Mouse (Mus musculus): ENCODE measurements around the gene Hspa2. TPM values are rescaled to one million over a fixed set of nuclear protein-coding genes. Genes with fewer than 3 reads are reported as not detected.

Gene Hspa2
- polyA plus RNA-seq, 1 experiment from 2014 or later, result 10.4 TPM

GRCm38 (mm10) chr12:76370831-76371571 lies 33.0 kb upstream of the Hspa2 start:
- Histone ChIP-seq H3K9me3 (replicated peaks) (no peaks in the 10 kb centered on the region), H3K4me1 (peaks cover 40% of the 10 kb centered on the region), H3K4me2 (replicated peaks) (peak overlapping the region; percentile 81), H3K9ac (peak overlapping the region; percentile 94), H3K27ac (peak overlapping the region; percentile 99), H3K4me3 (peak overlapping the region; percentile 90), H3K36me3 (no peaks in the 10 kb centered on the region), H3K27me3 (no peaks in the 10 kb centered on the region)
- peak; percentile 43; the same call in 1 of the 2 replicates for ATAC-seq (ENCODE audit: low FRiP score)
- under 1% methylated on average over 55 of the region's 63 CpGs for WGBS

GRCm38 (mm10) chr12:76372046-76372445 lies 31.9 kb upstream of the Hspa2 start:
- H3K9ac ChIP-seq, result peak overlapping the region; percentile 94
- no peaks in the 10 kb centered on the region for H3K27me3 ChIP-seq
- H3K9me3 ChIP-seq (replicated peaks), result no peaks in the 10 kb centered on the region
- H3K4me2 ChIP-seq (replicated peaks), result peak overlapping the region; percentile 81
- peaks cover 37% of the 10 kb centered on the region for H3K4me1 ChIP-seq
- ATAC-seq (ENCODE audit: low FRiP score), result no peak
- H3K36me3 ChIP-seq, result no peaks in the 10 kb centered on the region
- peak overlapping the region; percentile 90 for H3K4me3 ChIP-seq
- WGBS, result 40% methylated on average over 7 of the region's 7 CpGs
- H3K27ac ChIP-seq, result no peak overlapping the region

GRCm38 (mm10) chr12:76372881-76373818 lies 30.8 kb upstream of the Hspa2 start:
- no peak for ATAC-seq (ENCODE audit: low FRiP score)
- Histone ChIP-seq H3K36me3 (no peaks in the 10 kb centered on the region), H3K27ac (no peak overlapping the region), H3K4me3 (no peak overlapping the region), H3K4me2 (replicated peaks) (no peak overlapping the region), H3K27me3 (no peaks in the 10 kb centered on the region), H3K9ac (no peak overlapping the region), H3K4me1 (peaks cover 28% of the 10 kb centered on the region), H3K9me3 (replicated peaks) (no peaks in the 10 kb centered on the region)
- 71% methylated on average over 6 of the region's 7 CpGs for WGBS

GRCm38 (mm10) chr12:76373991-76374390 lies 30.0 kb upstream of the Hspa2 start:
- Histone ChIP-seq H3K4me3 (no peak overlapping the region), H3K9ac (no peak overlapping the region), H3K9me3 (replicated peaks) (no peaks in the 10 kb centered on the region), H3K4me1 (peaks cover 22% of the 10 kb centered on the region), H3K36me3 (no peaks in the 10 kb centered on the region), H3K4me2 (replicated peaks) (no peak overlapping the region), H3K27ac (no peak overlapping the region), H3K27me3 (no peaks in the 10 kb centered on the region)
- ATAC-seq (ENCODE audit: low FRiP score), result no peak
- WGBS, result 59% methylated on average over 6 of the region's 6 CpGs

GRCm38 (mm10) chr12:76374911-76375310 lies 29.1 kb upstream of the Hspa2 start:
- Histone ChIP-seq H3K4me2 (replicated peaks) (no peak overlapping the region), H3K9me3 (replicated peaks) (no peaks in the 10 kb centered on the region), H3K9ac (no peak overlapping the region), H3K27ac (no peak overlapping the region), H3K27me3 (no peaks in the 10 kb centered on the region), H3K4me3 (no peak overlapping the region), H3K4me1 (peaks cover 22% of the 10 kb centered on the region), H3K36me3 (no peaks in the 10 kb centered on the region)
- no peak for ATAC-seq (ENCODE audit: low FRiP score)
- 74% methylated on average over 4 of the region's 4 CpGs for WGBS

GRCm38 (mm10) chr12:76375506-76375905 lies 28.5 kb upstream of the Hspa2 start:
- no peak overlapping the region for H3K9ac ChIP-seq
- no peak overlapping the region for H3K27ac ChIP-seq
- H3K4me1 ChIP-seq, result peaks cover 22% of the 10 kb centered on the region
- H3K27me3 ChIP-seq, result no peaks in the 10 kb centered on the region
- no peaks in the 10 kb centered on the region for H3K9me3 ChIP-seq (replicated peaks)
- no peak overlapping the region for H3K4me2 ChIP-seq (replicated peaks)
- no peak overlapping the region for H3K4me3 ChIP-seq
- ATAC-seq (ENCODE audit: low FRiP score), result no peak
- WGBS, result 86% methylated on average over 3 of the region's 3 CpGs
- no peaks in the 10 kb centered on the region for H3K36me3 ChIP-seq

GRCm38 (mm10) chr12:76376649-76377048 lies 27.3 kb upstream of the Hspa2 start:
- no peak overlapping the region for H3K4me3 ChIP-seq
- no peaks in the 10 kb centered on the region for H3K36me3 ChIP-seq
- no peak overlapping the region for H3K9ac ChIP-seq
- H3K4me1 ChIP-seq, result peaks cover 18% of the 10 kb centered on the region
- no peaks in the 10 kb centered on the region for H3K9me3 ChIP-seq (replicated peaks)
- H3K27me3 ChIP-seq, result no peaks in the 10 kb centered on the region
- H3K4me2 ChIP-seq (replicated peaks), result no peak overlapping the region
- 43% methylated on average over 7 of the region's 7 CpGs for WGBS
- H3K27ac ChIP-seq, result no peak overlapping the region
- no peak for ATAC-seq (ENCODE audit: low FRiP score)

GRCm38 (mm10) chr12:76377059-76377458 lies 26.9 kb upstream of the Hspa2 start:
- Histone ChIP-seq H3K4me3 (no peak overlapping the region), H3K27me3 (no peaks in the 10 kb centered on the region), H3K36me3 (no peaks in the 10 kb centered on the region), H3K27ac (no peak overlapping the region), H3K9me3 (replicated peaks) (no peaks in the 10 kb centered on the region), H3K4me1 (peaks cover 14% of the 10 kb centered on the region), H3K9ac (no peak overlapping the region), H3K4me2 (replicated peaks) (no peak overlapping the region)
- ATAC-seq (ENCODE audit: low FRiP score), result no peak
- WGBS, result 91% methylated on average over 6 of the region's 6 CpGs

- no peaks in the 10 kb centered on the region for H3K9me3 ChIP-seq (replicated peaks)
- ATAC-seq (ENCODE audit: low FRiP score), result no peak
- H3K4me2 ChIP-seq (replicated peaks), result no peak overlapping the region
- WGBS, result 88% methylated on average over 3 of the region's 3 CpGs
- peaks cover 8% of the 10 kb centered on the region for H3K4me1 ChIP-seq
- H3K4me3 ChIP-seq, result no peak overlapping the region
- H3K36me3 ChIP-seq, result no peaks in the 10 kb centered on the region
- no peak overlapping the region for H3K9ac ChIP-seq
- H3K27me3 ChIP-seq, result no peaks in the 10 kb centered on the region
- H3K27ac ChIP-seq, result no peak overlapping the region
Measured at GRCm38 (mm10) chr12:76377726-76378125, 26.2 kb upstream of the Hspa2 start.

GRCm38 (mm10) chr12:76378556-76378955 lies 25.4 kb upstream of the Hspa2 start:
- no peak for ATAC-seq (ENCODE audit: low FRiP score)

GRCm38 (mm10) chr12:76380151-76380550 lies 23.8 kb upstream of the Hspa2 start:
- Histone ChIP-seq H3K9ac (no peak overlapping the region), H3K4me2 (replicated peaks) (no peak overlapping the region), H3K4me1 (0 out of 2 replicates have a peak, but pooled peaks cover 2% of the 10 kb centered on the region), H3K9me3 (replicated peaks) (no peaks in the 10 kb centered on the region), H3K27ac (no peak overlapping the region), H3K36me3 (peaks cover 8% of the 10 kb centered on the region), H3K27me3 (no peaks in the 10 kb centered on the region), H3K4me3 (no peak overlapping the region)
- ATAC-seq (ENCODE audit: low FRiP score), result no peak
- WGBS, result 94% methylated on average over 7 of the region's 7 CpGs

More at GRCm38 (mm10) chr12:76378556-76378955, 25.4 kb upstream of the Hspa2 start:
- Histone ChIP-seq H3K27me3 (no peaks in the 10 kb centered on the region), H3K4me3 (no peak overlapping the region), H3K4me2 (replicated peaks) (no peak overlapping the region), H3K9me3 (replicated peaks) (no peaks in the 10 kb centered on the region), H3K9ac (no peak overlapping the region), H3K36me3 (peaks cover 2% of the 10 kb centered on the region; the same call in 1 of the 2 replicates), H3K27ac (no peak overlapping the region), H3K4me1 (peaks cover 5% of the 10 kb centered on the region; the same call in 1 of the 2 replicates)
- WGBS, result 87% methylated on average over 5 of the region's 5 CpGs

GRCm38 (mm10) chr12:76385342-76385741 lies 18.6 kb upstream of the Hspa2 start:
- Histone ChIP-seq H3K9ac (no peak overlapping the region), H3K36me3 (peaks cover 28% of the 10 kb centered on the region), H3K27me3 (no peaks in the 10 kb centered on the region), H3K4me3 (no peak overlapping the region), H3K4me2 (replicated peaks) (no peak overlapping the region), H3K9me3 (replicated peaks) (no peaks in the 10 kb centered on the region), H3K4me1 (no peaks in the 10 kb centered on the region), H3K27ac (no peak overlapping the region)
- 95% methylated on average over 8 of the region's 8 CpGs for WGBS
- ATAC-seq (ENCODE audit: low FRiP score), result no peak
